Mouse (Mus musculus) hindbrain, embryonic 12.5 days (tissue): Measurements from ENCODE around the gene Ephx1. TPM values are rescaled to one million over a fixed set of nuclear protein-coding genes. Genes with fewer than 3 reads are reported as not detected.
"Not testable (repeated sequence)": the region's sequence is repeated elsewhere in the genome, so short reads cannot be mapped to it uniquely, and the experiment has no call there.

Experiments used
- ATAC-seq: fragments of 200-750 bp; cut with Nextera tagmentation; 2 replicates; pipeline ENCODE4 v1.8.0; 2017; ENCODE audit warnings: moderate TSS enrichment; ENCODE audit not compliant: low FRiP score
- H3K27ac ChIP-seq: fragments of 300-500 bp; sonication (generic); 2 replicates; pipeline ENCODE4 v1.5.1; 2016; ENCODE audit warnings: mild to moderate bottlenecking
- H3K27me3 ChIP-seq: fragments of 300-500 bp; sonication (generic); 2 replicates; pipeline ENCODE4 v1.6.1; 2016; ENCODE audit warnings: mild to moderate bottlenecking
- H3K36me3 ChIP-seq: fragments of 300-500 bp; sonication (generic); 2 replicates; pipeline ENCODE4 v1.6.1; 2016; ENCODE audit warnings: mild to moderate bottlenecking
- H3K4me1 ChIP-seq: fragments of 300-500 bp; sonication (generic); 2 replicates; pipeline ENCODE4 v1.6.1; 2016
- H3K4me2 ChIP-seq: fragments of 300-500 bp; sonication (generic); replicated peaks from 2 replicates; pipeline ENCODE4 v1.6.1; 2016; ENCODE audit warnings: mild to moderate bottlenecking
- H3K4me3 ChIP-seq: fragments of 300-500 bp; sonication (generic); 2 replicates; pipeline ENCODE4 v1.5.1; 2016; ENCODE audit warnings: mild to moderate bottlenecking
- H3K9ac ChIP-seq: fragments of 300-500 bp; sonication (generic); 2 replicates; pipeline ENCODE4 v1.6.1; 2016; ENCODE audit warnings: mild to moderate bottlenecking, moderate library complexity
- H3K9me3 ChIP-seq: fragments of 300-500 bp; sonication (generic); replicated peaks from 2 replicates; pipeline ENCODE4 v1.6.1; 2016; ENCODE audit warnings: mild to moderate bottlenecking
- WGBS: fragments of 180-500 bp; shearing (Covaris S2); methylation state at CpG from one replicate; pipeline ENCODE4 v1.1.7; 2016; 5-methylcytosine and 5-hydroxymethylcytosine counted together
- polyA plus RNA-seq: library from polyadenylated mRNA; unstranded; fragments of >200 nt; fragmentation: Nextera tagmentation; extraction: Ambion mirVana; gene quantifications from 2 replicates; pipeline ENCODE4 v1.2.1, GENCODE M21; 2016

The Ephx1 gene
- polyA plus RNA-seq, 1 experiment from 2014 or later, result 2.1 TPM

DNA sequence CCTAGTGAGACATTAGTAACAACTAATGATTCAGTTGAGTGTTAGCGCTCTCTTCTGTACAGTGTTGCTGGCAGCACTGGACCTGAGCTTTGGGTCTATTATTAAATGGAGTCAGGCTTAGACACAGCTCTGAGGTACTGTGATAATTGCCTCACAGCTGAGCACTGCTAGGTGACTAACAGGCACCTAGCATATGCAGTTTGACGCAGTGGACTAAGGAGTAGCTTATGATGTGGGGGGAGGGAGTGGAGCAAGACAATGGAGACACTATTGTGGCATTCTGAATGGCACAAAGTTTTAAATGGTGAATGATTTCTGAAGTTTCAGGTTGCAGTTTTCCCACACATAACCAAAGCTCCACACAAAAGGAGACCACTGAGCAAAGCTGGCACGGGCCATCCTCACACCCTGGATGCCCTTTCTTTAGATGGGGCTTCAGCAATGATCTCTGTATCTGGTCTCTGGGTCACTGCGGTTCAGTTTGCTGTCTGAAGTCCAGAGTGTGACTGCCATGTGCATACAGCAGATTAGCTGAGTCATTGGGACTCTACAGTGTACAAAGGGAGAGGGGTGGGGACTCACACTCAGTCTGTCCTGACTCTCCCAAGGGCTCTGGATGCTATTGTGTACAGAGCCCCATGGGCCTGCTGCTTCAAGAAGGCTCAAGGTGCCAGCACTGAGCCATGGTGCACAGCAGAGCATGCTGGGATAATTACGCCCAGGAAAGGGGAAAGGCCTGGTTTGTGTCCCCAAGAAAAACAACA lies 14.5 kb upstream of the Ephx1 start:
- H3K4me1 ChIP-seq, H3K9ac ChIP-seq, H3K9me3 ChIP-seq, H3K4me2 ChIP-seq, H3K4me3 ChIP-seq, H3K36me3 ChIP-seq, H3K27ac ChIP-seq, ATAC-seq, H3K27me3 ChIP-seq: not testable (repeated sequence)
- WGBS, result 85% methylated on average over 5 of the region's 5 CpGs

DNA sequence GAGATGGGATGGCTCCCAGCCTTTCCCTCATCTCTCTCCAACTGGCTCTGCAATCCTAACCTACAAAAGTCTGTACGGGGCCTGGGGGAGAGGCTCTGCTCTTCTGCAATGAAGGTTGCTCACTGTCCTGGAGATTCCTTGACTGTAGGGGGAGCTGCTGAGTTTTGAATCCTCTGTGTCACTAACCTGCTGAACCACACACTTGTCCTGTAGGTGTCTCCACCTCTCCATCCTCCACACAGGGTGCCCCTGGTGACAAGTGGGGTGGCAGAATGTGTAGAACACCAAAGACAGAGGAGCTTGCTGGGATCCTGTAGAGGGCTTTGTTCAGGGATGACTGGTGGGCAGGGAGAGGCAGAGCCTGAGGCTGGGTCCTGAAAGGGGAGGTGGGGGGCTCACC lies 1.6 kb upstream of the Ephx1 start:
- 17% methylated on average over 1 of the region's 1 CpGs for WGBS
- Histone ChIP-seq H3K9me3 (no peaks in the 10 kb centered on the region), H3K9ac (no peak overlapping the region), H3K36me3 (no peaks in the 10 kb centered on the region), H3K4me2 (no peak overlapping the region), H3K27ac (no peak overlapping the region), H3K4me3 (no peak overlapping the region), H3K27me3 (peaks cover 5% of the 10 kb centered on the region), H3K4me1 (0 out of 2 replicates have a peak, but pooled peaks cover 3% of the 10 kb centered on the region)
- ATAC-seq, result no peak

DNA sequence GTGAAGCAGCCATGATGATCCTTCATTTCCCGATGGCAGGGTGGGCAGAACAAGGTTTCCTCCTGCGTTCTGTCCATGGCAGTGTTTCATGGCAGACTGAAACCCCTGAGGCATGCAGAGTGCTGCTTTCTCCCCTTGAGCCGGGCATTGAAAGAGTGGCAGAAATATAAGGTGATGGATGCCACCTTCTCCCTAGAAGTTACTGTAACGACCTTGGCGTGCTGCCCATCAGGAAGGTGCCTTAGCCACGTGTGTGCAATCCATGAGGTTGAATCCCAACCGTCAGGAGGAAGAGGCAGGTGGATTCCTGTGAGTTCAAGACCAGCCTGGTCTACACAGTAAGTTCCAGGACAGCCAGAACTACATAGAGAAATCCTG lies 773 bp upstream of the Ephx1 start:
- H3K9ac ChIP-seq, result no peak overlapping the region
- 65% methylated on average over 7 of the region's 7 CpGs for WGBS
- peaks cover 11% of the 10 kb centered on the region for H3K4me1 ChIP-seq
- H3K9me3 ChIP-seq, result no peaks in the 10 kb centered on the region
- H3K27me3 ChIP-seq, result peaks cover 5% of the 10 kb centered on the region
- ATAC-seq, result no peak
- H3K27ac ChIP-seq, result no peak overlapping the region
- H3K4me2 ChIP-seq, result no peak overlapping the region
- no peaks in the 10 kb centered on the region for H3K36me3 ChIP-seq
- H3K4me3 ChIP-seq, result no peak overlapping the region

DNA sequence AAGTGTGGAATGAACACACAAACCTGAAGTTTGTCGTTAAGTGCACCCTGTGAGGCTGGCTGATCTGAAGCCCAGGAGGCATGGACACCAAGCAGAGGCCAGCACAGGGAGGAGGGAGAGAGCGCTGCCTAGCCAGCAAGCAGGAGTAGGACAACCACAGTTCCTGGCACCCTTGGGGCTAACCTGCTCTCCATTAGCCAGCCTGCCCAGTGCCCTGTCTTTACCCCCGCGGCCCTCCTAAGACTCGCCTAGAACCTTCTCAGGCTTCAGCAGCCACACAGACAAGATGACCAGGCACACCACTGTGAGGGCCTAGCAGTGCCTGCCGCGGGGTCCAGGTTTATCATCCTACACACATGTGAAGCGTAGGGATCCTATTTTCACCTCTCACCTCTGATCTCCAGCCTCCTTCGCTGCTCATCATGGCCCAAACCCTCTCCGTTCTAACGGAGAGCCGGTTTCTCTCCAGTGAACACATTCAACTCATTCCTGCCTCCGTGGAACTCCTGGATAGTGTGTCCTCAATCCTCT lies 2.7 kb downstream of the Ephx1 start:
- peaks cover 5% of the 10 kb centered on the region for H3K27me3 ChIP-seq
- no peak overlapping the region for H3K27ac ChIP-seq
- H3K36me3 ChIP-seq, result no peaks in the 10 kb centered on the region
- H3K4me1 ChIP-seq, result peaks cover 14% of the 10 kb centered on the region
- 69% methylated on average over 13 of the region's 13 CpGs for WGBS
- H3K9me3 ChIP-seq, result no peaks in the 10 kb centered on the region
- ATAC-seq, result no peak
- H3K4me3 ChIP-seq, result no peak overlapping the region
- no peak overlapping the region for H3K9ac ChIP-seq
- H3K4me2 ChIP-seq, result 0 out of 2 replicates have a peak overlapping the region, but pooled peaks have one; percentile 96

DNA sequence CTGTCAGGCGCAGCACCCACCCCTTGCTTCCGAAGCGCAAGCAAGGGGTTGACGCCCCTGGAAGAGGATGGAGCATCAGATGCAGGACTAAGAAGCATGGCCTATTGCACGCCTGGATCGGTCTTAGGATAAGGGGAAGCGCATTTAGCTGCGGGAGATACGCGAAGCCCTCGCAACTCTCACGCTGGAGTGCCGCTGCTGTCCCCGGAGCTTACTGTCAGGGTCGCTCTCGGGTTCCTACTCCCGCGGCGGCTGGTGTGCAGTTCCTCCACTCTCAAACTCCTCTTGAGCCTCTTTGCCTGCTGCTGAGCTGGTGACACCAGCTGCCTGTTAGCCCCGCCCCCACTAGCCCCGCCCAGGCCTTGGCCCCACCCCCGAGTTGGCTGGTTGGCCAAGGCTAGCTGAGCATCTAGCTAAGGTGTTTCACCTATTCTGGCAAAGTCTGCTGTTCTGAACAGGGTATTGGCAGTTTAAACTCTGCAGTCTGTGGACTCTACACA lies 3.4 kb downstream of the Ephx1 start:
- peak overlapping the region; percentile 96 for H3K4me2 ChIP-seq
- ATAC-seq, result peak; percentile 73
- H3K36me3 ChIP-seq, result no peaks in the 10 kb centered on the region
- WGBS, result 2% methylated on average over 22 of the region's 22 CpGs
- H3K4me1 ChIP-seq, result peaks cover 14% of the 10 kb centered on the region
- H3K27me3 ChIP-seq, result peaks cover 5% of the 10 kb centered on the region
- peak overlapping the region; percentile 47 for H3K4me3 ChIP-seq
- peak overlapping the region; percentile 51 for H3K9ac ChIP-seq
- H3K9me3 ChIP-seq, result no peaks in the 10 kb centered on the region
- no peak overlapping the region for H3K27ac ChIP-seq

DNA sequence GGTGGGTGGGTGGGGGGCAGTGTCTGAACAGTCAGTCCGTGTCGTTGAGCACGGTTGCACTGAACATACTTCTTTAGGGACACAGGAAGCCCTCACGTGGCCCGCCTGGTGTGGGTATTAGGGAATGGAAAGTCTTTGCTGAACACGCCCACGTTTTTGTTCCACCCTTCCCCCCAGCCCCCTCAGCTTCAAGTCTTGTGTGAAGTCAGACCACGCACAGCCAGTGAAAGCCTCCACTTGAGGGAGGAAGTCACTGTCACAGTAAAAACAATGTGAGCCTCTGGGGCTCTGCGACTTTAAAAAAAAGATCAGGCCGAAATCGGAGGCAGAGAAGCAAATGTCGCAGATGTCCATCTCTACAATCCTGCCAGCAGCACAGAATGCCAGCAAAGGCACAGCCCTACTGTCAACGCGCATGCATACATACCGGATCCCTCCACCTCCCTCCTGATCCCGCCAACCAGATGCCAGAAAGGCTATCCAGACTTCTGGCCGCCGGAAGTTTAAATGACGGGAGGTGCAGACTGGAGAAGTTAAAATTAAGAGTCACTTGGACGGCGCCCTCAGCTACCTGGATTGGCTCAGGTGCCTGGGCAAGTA lies 4.1 kb downstream of the Ephx1 start:
- Histone ChIP-seq H3K36me3 (no peaks in the 10 kb centered on the region), H3K27me3 (peaks cover 5% of the 10 kb centered on the region), H3K9me3 (no peaks in the 10 kb centered on the region), H3K4me3 (peak overlapping the region; percentile 47), H3K4me1 (peaks cover 14% of the 10 kb centered on the region), H3K27ac (no peak overlapping the region), H3K9ac (peak overlapping the region; percentile 51), H3K4me2 (peak overlapping the region; percentile 96)
- WGBS, result 7% methylated on average over 21 of the region's 21 CpGs
- peak; percentile 49 for ATAC-seq

DNA sequence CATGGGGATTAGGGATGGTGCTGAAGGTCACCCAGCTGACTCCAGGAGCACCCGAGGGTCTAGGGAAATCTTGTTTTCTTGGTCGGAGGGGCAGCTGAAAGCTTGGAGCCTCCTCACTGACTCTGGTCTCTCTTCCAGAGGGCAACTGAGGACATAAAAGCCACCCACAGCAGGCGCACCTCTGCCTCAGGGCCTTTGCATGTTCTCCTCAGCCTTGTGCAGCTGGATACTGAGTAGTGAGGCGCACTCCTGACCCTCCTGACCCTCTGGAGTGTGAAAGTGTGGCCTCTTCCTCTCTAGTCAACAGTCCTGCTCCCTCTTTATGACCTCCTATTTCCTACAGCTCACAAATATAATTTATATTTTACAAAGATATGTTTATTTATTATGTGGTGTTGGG lies 4.7 kb downstream of the Ephx1 start:
- Histone ChIP-seq H3K27me3 (peaks cover 5% of the 10 kb centered on the region), H3K4me1 (peaks cover 14% of the 10 kb centered on the region), H3K27ac (no peak overlapping the region), H3K9me3 (no peaks in the 10 kb centered on the region), H3K9ac (no peak overlapping the region), H3K4me3 (no peak overlapping the region), H3K4me2 (peak overlapping the region; percentile 96), H3K36me3 (no peaks in the 10 kb centered on the region)
- WGBS, result 82% methylated on average over 4 of the region's 4 CpGs
- ATAC-seq, result no peak

DNA sequence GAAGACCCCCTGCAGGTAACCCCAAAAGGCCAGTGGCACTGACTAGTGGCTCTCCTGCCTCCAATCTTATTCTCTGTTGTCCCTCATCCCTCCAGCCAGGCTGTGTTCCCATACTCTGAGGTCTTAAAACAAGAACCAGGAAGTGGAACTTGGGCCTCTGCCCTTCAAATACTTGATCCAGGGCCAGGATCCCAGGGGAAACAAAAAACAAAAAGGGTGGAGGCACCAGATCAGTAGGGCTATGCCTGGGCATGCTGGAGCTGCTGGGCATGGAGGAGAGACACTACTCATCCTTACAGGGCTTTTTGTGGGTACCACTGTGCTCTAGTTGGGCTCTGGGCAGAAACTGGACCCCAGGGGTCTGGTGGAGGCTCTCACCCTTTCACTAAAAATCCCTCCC lies 5.1 kb downstream of the Ephx1 start:
- H3K4me2 ChIP-seq, result no peak overlapping the region
- peaks cover 5% of the 10 kb centered on the region for H3K27me3 ChIP-seq
- no peak overlapping the region for H3K4me3 ChIP-seq
- no peaks in the 10 kb centered on the region for H3K9me3 ChIP-seq
- no peak for ATAC-seq
- H3K4me1 ChIP-seq, result peaks cover 14% of the 10 kb centered on the region
- H3K27ac ChIP-seq, result no peak overlapping the region
- no peaks in the 10 kb centered on the region for H3K36me3 ChIP-seq
- H3K9ac ChIP-seq, result no peak overlapping the region

DNA sequence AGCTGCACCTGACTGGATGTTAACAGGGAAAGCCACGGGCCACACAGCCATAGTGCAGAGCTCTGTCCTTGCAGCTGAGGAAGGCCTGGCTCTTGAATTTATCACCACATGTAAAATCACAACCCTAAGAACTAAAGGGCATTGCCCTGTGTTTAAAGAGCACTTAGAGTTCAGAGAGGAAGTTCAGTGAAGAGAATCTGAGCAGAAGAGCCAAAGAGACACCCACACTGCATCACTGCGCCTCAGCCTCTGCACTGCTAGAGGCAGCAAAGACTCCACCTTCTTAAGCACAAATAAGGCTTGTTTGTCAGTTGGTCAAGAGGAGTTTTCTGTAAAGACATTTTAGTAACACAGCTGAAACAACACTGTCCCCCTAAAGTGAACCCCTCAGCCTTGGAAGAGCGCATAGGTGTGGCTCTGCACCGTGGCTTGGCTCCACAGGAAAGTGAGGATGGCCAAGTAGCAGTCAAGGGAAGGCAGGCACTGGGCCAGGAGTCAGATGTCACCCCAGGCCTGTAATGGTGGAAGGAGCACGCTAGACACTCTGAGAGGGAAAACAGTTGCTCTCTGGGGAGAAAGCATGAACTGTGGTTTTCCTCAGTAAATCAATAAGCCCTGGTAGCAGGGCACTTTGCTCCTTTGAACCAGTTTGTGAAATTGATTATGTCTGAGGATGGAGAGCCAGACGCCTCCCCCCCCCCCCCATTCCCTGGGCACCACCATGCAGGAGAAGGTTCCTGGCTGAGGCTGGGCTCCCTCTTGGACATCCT lies 5.8 kb downstream of the Ephx1 start:
- no peak for ATAC-seq
- Histone ChIP-seq H3K9ac (no peak overlapping the region), H3K9me3 (no peaks in the 10 kb centered on the region), H3K4me3 (no peak overlapping the region), H3K4me1 (peaks cover 14% of the 10 kb centered on the region), H3K4me2 (no peak overlapping the region), H3K27ac (no peak overlapping the region), H3K36me3 (no peaks in the 10 kb centered on the region), H3K27me3 (peaks cover 5% of the 10 kb centered on the region)
- WGBS, result 71% methylated on average over 6 of the region's 6 CpGs

DNA sequence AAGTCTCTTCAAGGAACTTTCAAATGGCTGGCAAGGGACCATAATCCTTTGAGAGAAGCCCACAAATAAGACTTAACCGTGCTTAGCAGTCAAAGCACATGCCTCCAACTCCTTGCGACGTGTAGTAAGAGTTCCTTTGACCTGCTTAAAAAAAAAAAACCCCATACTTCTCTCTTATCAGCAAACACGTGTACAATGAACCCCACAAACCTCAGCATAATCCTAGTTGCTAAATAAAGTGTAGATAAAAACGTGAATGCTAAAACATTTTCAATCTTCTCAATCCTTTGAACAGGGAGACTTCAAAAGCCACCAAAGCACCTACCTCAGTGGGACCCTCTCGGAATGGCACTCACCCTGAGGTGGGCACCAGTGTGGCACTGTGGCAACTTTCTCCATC lies 7.3 kb downstream of the Ephx1 start:
- 81% methylated on average over 6 of the region's 6 CpGs for WGBS
- H3K27ac ChIP-seq, result no peak overlapping the region
- no peak overlapping the region for H3K4me3 ChIP-seq

DNA sequence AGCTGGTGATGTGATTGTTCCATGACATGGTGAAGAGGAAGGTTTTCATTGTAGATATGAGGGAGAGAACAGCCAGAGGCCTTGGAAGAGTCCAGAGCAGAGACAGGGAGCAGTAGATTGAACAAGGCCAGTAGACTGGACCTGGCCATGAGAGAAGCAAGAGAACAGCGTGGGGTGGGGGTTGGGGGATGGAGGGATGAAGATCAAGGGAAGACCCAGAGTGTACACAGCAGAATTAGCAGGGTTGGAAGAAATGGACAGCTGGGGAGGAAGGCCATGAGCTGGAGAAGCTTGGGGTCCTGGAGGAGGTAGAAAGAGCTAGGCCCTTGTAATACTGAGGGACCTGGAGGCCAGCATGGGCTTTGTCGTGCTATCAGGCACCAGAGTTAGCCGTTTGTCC lies 8.3 kb downstream of the Ephx1 start:
- no peak for ATAC-seq
- no peaks in the 10 kb centered on the region for H3K9me3 ChIP-seq
- H3K9ac ChIP-seq, result no peak overlapping the region
- peaks cover 12% of the 10 kb centered on the region for H3K4me1 ChIP-seq
- no peaks in the 10 kb centered on the region for H3K27me3 ChIP-seq
- no peak overlapping the region for H3K4me2 ChIP-seq
- no peaks in the 10 kb centered on the region for H3K36me3 ChIP-seq
- H3K27ac ChIP-seq, result no peak overlapping the region
- WGBS, result 78% methylated on average over 3 of the region's 3 CpGs
- no peak overlapping the region for H3K4me3 ChIP-seq

More for the DNA sequence above, 7.3 kb downstream of the Ephx1 start:
- ATAC-seq, result no peak
- Histone ChIP-seq H3K9me3 (no peaks in the 10 kb centered on the region), H3K27me3 (peaks cover 5% of the 10 kb centered on the region), H3K4me2 (no peak overlapping the region), H3K9ac (no peak overlapping the region), H3K36me3 (no peaks in the 10 kb centered on the region), H3K4me1 (peaks cover 14% of the 10 kb centered on the region)

DNA sequence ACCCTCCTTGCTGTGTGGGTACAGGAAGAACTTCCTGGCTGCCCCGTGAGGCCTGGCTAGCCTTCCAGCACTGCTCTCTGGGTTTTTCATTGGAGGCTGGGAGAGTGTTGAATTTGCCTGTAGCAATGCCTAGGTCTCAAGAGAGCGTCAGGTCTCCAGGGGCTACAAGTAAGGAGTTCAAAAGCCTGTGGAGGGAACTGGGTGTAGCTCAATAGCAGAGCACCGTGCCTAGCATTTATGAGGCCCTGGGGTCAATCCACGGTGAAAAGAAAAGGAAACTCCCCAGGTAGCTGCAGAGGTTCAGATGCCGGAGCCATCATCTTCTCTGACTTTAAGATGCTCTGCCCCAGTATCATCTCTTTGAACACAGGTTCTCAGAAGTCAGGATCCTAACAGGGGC lies 9.1 kb downstream of the Ephx1 start:
- Histone ChIP-seq H3K36me3 (no peaks in the 10 kb centered on the region), H3K4me1 (peaks cover 4% of the 10 kb centered on the region), H3K27ac (no peak overlapping the region), H3K27me3 (no peaks in the 10 kb centered on the region), H3K4me2 (no peak overlapping the region), H3K9me3 (no peaks in the 10 kb centered on the region), H3K9ac (peak overlapping the region; percentile 18; the same call in 1 of the 2 replicates), H3K4me3 (no peak overlapping the region)
- 68% methylated on average over 5 of the region's 5 CpGs for WGBS
- no peak for ATAC-seq
